Mouse (Mus musculus): ENCODE measurements around the gene Robo3.
A peak's percentile ranks its signal among the peaks of the same experiment; 100 is the strongest.

Robo3 gene

DNA sequence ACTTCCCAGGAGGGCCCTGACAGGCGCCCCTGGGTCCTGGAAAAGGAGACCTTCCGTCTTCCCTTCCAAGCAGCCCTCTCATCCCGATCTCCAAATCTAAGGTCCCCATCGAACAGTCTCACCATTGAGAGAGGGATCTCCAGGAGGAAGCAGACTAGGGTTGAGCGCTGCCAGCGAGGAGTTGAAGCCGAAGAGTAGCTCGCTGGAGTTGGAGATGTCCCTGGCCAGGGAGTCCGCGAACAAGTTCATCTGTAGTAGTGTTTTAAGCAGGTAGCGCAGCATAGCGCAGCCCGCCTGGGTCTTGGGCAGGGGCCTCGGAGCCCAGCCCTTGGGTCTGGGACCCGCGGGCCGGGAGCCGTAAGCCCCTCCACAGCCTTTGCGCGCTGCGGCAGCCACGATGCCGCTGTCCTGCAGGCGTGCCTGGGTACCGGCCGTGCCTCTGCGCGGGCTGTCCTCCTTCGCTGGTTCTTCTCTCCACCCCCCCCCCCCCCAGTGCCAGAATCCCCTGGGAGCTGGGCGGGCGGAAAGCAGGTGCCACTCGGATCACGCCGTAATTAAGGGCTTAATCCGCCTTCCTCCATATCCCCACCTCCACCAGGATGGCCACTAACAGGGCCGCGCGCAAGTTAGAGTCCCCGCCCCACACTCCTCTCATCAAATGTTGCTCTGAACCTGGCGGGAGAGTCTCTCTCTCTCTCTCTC lies at the start of gene Robo3:
Gene Robo3 (minus strand): TSS at position 527 of the 702 bp plus-strand sequence.
- no peak for DNase-seq (ENCODE audit: low spot score in 2 of 2)

- no peak for DNase-seq (ENCODE audit: low spot score in 2 of 2)
Measured at GRCm38 (mm10) chr9:37474923-37475322, 41.9 kb upstream of the Robo3 start.

- no peak for DNase-seq (ENCODE audit: low spot score in 2 of 2)
Measured at GRCm38 (mm10) chr9:37473611-37474125, 40.6 kb upstream of the Robo3 start.

- peak in 1 of 2 experiments; percentile 37 for DNase-seq (ENCODE audit: low spot score in 2 of 2)
Measured at GRCm38 (mm10) chr9:37462764-37463163, 29.7 kb upstream of the Robo3 start.

- DNase-seq (ENCODE audit: low spot score in 2 of 2), result no peak
Measured at GRCm38 (mm10) chr9:37461571-37461970, 28.5 kb upstream of the Robo3 start.

DNA sequence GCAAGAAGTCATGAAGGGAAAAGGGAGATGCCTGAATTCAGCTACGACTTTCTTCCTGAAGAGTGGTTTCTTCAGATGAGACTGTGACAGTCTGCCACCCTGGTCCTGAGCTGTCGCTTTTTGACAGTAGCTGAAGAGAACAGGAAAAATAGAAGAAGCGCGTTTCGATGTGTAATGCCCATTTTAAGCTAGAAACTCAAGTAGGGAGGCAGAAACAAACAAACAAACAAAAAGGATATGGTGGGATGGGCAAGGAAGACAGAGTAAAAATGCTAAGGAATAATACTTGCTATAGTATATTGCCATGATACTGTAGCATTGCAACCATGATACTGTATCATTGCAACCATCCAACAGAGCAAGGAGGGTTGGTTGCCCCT lies 27.9 kb upstream of the Robo3 start:
- DNase-seq (ENCODE audit: low spot score in 2 of 2), result no peak

DNA sequence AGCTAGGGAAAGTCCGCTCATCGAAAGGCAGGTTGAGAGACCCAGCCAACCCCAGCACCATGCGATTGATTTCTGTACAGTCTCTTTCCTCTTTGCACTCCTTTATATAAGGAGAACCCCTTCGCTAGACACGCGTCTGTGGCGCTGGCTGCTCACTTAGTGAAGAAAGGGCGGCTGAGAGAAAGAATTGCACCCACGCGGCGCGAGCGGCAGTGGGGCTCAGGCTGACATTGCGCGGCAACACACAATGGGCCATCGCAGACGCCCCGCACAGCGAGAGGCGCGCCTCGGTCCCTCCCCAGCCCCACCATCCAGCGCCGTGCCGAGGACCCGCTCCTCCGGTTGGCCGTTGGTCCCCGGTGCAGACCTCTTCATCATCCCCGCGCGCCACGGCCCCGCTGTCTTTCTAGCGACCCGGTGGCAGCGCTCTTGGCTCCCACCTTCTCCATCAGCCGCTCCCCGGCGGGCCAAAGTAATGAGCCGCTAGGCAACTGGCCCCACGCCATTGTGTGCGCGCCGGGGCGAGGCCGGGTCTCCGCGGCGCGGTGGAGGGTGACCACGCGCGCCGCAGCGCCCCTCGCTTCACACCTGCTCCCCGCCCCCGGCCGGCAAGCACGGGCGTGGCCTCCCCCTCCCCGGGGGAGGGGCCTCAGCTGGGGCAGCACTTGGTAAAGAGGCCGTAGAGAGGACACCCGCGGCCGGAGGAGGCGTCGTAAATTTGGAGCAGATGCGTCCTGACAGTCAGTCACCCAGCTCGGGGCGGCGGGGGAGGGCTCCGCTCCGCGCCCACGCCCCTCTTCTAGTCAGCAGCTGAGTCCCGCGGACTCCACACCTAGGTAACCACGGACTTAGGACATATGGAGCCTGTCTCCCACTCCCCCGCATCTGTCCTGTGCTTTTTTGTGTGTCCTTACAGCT lies 27.3 kb upstream of the Robo3 start:
- DNase-seq (ENCODE audit: low spot score in 2 of 2), result peak; percentile 41 to 55

GRCm38 (mm10) chr9:37459665-37460042 lies 26.6 kb upstream of the Robo3 start:
- no peak for DNase-seq (ENCODE audit: low spot score in 2 of 2)

DNA sequence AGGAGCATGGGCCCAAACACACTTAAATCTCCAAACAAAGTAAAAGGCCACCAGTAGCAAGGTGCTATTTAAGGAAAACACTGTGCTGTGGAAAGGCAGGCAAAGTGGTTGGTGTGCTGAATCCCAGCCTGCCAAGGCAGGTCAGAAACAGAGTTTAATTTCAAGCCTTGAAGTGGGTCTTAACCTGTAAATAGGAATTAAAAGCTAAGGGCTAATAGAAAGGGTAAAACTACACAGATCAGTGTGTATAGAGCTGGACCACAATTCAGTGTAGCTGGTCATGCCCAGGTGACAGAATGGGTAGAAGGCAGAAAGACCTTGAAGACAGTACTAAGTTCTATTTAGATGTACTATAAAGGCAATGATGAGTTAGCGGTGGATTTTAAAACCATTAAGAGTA lies 24.1 kb upstream of the Robo3 start:
- no peak for DNase-seq (ENCODE audit: low spot score in 2 of 2)

- DNase-seq (ENCODE audit: low spot score in 2 of 2), result peak; percentile 57 to 58
Measured at GRCm38 (mm10) chr9:37456481-37456910, 23.4 kb upstream of the Robo3 start.

DNA sequence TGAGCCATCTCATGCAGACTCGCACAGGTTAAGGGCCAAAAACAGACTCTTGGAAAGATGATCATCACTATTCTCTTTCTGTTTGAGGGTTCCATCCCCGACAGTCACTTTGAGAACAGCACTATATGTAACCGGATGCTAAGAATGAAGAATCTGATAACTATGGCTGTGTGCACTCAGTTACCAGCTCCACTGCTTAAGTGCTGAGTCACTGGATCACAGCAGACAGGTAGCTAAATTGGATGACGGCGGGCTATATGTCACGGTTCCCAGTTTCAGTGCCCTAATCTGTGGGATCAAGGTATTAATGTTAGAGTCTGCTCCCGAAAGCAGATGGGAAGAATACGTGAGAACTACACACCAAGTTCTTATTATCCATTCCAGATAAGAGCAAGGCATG lies 22.8 kb upstream of the Robo3 start:
- no peak for DNase-seq (ENCODE audit: low spot score in 2 of 2)

DNA sequence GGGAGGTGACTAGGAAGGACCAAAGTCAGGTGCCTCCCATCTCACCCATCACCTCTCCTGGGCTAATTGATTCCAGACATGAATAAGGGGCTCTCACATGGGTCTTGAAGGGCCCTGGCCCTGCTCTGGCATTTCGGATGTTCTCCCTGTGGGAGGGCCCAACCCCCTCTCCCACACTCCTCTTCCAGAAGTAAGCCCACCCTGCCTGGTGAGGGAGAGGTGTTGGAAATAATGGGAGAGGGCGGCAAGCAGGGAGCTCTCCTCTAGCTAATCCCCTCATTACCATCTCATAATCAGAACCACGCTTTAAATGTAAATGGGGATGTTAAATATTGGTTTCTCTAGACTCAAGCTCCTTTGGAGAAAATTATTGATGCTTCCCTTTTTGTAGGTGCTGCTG lies 21.9 kb upstream of the Robo3 start:
- DNase-seq (ENCODE audit: low spot score in 2 of 2), result no peak

DNA sequence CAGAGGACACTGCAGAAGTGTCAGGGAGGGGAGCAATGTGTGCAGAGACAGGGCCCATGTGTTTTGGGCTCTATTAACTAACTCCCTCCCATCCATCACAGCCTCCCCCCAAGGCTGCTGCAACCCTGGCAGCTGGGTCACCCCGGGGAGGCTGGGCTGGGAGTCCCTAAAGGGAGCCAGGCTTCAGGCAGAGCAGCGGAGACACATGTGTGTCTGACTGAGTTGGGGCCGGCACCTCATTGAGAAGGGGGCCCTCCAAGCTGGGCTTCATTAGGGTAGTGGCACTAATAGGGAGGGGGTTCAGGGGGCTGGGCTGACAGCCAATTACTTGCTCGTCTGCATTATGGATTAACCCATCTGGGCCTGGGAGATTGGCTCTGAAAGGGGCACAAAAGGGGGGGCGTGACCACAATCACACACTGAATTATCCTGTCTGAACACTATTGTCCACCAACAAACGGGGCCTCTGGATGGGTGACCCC lies 21.0 kb upstream of the Robo3 start:
- no peak for DNase-seq (ENCODE audit: low spot score in 2 of 2)

- DNase-seq (ENCODE audit: low spot score in 2 of 2), result no peak
Measured at GRCm38 (mm10) chr9:37453328-37453727, 20.3 kb upstream of the Robo3 start.

DNA sequence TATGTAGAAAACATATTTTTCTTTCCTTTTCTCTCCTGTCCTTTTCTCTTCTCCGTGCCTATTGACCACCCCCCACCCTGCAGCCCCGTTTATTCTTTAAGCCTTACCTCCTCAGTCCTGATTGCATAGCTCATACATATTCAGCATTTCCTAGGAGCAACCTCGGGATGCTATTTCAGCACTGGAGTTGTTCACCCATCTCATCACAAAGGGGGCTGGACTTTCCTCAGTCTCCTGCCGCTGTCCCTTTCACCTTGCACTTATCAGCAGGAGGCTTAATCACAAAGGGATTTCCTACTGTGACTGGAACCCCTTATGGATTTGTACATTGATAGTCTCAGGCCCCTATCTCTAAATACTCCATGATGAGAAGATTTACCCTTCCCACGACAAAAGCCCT lies 19.4 kb upstream of the Robo3 start:
- DNase-seq (ENCODE audit: low spot score in 2 of 2), result no peak

- DNase-seq (ENCODE audit: low spot score in 2 of 2), result peak in 1 of 2 experiments; percentile 48
Measured at GRCm38 (mm10) chr9:37437772-37438735, 5.0 kb upstream of the Robo3 start.

GRCm38 (mm10) chr9:37435616-37436015 lies 2.6 kb upstream of the Robo3 start:
- no peak for DNase-seq (ENCODE audit: low spot score in 2 of 2)

DNA sequence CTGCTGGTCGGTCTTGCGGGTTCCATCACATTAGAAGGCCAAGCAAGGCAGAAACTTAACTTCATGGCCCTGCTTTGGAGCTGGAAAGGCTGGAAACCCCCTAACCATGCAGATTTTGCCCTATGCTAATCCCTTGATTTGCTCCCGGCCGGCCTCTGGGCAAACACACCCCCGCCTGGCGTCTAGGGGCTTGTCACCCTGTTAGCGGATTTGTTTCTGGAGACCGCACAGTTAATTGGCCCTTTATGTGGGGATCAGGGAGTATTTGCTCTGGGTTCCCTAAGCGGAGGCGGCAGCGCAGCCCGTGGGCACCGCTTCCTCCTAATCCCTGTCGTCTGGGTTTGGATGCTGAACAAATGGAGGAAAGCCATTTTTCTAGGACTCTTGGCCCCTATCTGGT lies 1.9 kb upstream of the Robo3 start:
- DNase-seq (ENCODE audit: low spot score in 2 of 2), result no peak

GRCm38 (mm10) chr9:37433823-37434560 lies 946 bp upstream of the Robo3 start:
- no peak for DNase-seq (ENCODE audit: low spot score in 2 of 2)

GRCm38 (mm10) chr9:37432026-37432666 lies 900 bp downstream of the Robo3 start:
- peak in 1 of 2 experiments; percentile 46 for DNase-seq (ENCODE audit: low spot score in 2 of 2)

Measured in frontal cortex, postnatal 10 days (tissue).